Mouse (Mus musculus): ENCODE measurements around the gene Ankib1. TPM values are rescaled to one million over a fixed set of nuclear protein-coding genes. Genes with fewer than 3 reads are reported as not detected.
"Not testable (repeated sequence)": the region's sequence is repeated elsewhere in the genome, so short reads cannot be mapped to it uniquely, and the experiment has no call there.

The Ankib1 gene
- total and polyA plus RNA-seq, 3 experiments: 12.6 to 44.5 (median 42.2) TPM

GRCm38 (mm10) chr5:3801672-3802432, 873 bp downstream of the Ankib1 start:
- ATAC-seq (ENCODE audit: extremely low read depth, insufficient number of reproducible peaks, low FRiP score, poor library complexity, severe bottlenecking): no peak
- TF ChIP-seq POLR2AphosphoS5 (IDR thresholded peaks at IDR 0.05; ENCODE audit: insufficient replicate concordance, low read depth, low read length) (no peak), GATA2 (IDR thresholded peaks at IDR 0.05; ENCODE audit: borderline replicate concordance, low read depth, low read length) (no peak), TAL1 (conservative IDR thresholded peaks at IDR 0.05; ENCODE audit: low read depth, low read length) (no peak), GATA1 (IDR thresholded peaks at IDR 0.05; ENCODE audit: borderline replicate concordance, low read length) (no peak), CTCF (IDR thresholded peaks at IDR 0.05; ENCODE audit: low read depth, low read length) (no peak)
- peaks cover 23% of the 10 kb centered on the region for H3K4me1 ChIP-seq (ENCODE audit: insufficient read depth, low read depth, low read length)
- peaks cover 8% of the 10 kb centered on the region for H3K36me3 ChIP-seq (replicated peaks)
- H3K4me3 ChIP-seq (ENCODE audit: low read depth, low read length): peak overlapping the region; percentile 97
- H3K27me3 ChIP-seq (ENCODE audit: insufficient read depth, low read length): no peaks in the 10 kb centered on the region
- DNase-seq (ENCODE audit: low spot score): peak; percentile 4
- no peaks in the 10 kb centered on the region for H3K9me3 ChIP-seq (replicated peaks)

- no peaks in the 10 kb centered on the region for H3K27me3 ChIP-seq (ENCODE audit: insufficient read depth, low read length)
- no peak for TF ChIP-seq CTCF (IDR thresholded peaks at IDR 0.05; ENCODE audit: low read depth, low read length)
- no peak for TF ChIP-seq POLR2AphosphoS5 (IDR thresholded peaks at IDR 0.05; ENCODE audit: insufficient replicate concordance, low read depth, low read length)
- TF ChIP-seq GATA2 (IDR thresholded peaks at IDR 0.05; ENCODE audit: borderline replicate concordance, low read depth, low read length): no peak
- no peak for TF ChIP-seq GATA1 (IDR thresholded peaks at IDR 0.05; ENCODE audit: borderline replicate concordance, low read length)
- no peak for TF ChIP-seq TAL1 (conservative IDR thresholded peaks at IDR 0.05; ENCODE audit: low read depth, low read length)
- peaks cover 23% of the 10 kb centered on the region for H3K4me1 ChIP-seq (ENCODE audit: insufficient read depth, low read depth, low read length)
- H3K9me3 ChIP-seq (replicated peaks): no peaks in the 10 kb centered on the region
- H3K36me3 ChIP-seq (replicated peaks): peaks cover 8% of the 10 kb centered on the region
- H3K4me3 ChIP-seq (ENCODE audit: low read depth, low read length): no peak overlapping the region
- ATAC-seq (ENCODE audit: extremely low read depth, insufficient number of reproducible peaks, low FRiP score, poor library complexity, severe bottlenecking) (no peak), DNase-seq (ENCODE audit: low spot score) (no peak)
Observed at GRCm38 (mm10) chr5:3800881-3801280, 1.8 kb downstream of the Ankib1 start.

- Histone ChIP-seq H3K4me3 (ENCODE audit: low read depth, low read length) (no peak overlapping the region), H3K4me1 (ENCODE audit: insufficient read depth, low read depth, low read length) (peaks cover 23% of the 10 kb centered on the region), H3K9me3 (replicated peaks) (no peaks in the 10 kb centered on the region), H3K36me3 (replicated peaks) (peaks cover 14% of the 10 kb centered on the region), H3K27me3 (ENCODE audit: insufficient read depth, low read length) (no peaks in the 10 kb centered on the region)
- TF ChIP-seq GATA1 (IDR thresholded peaks at IDR 0.05; ENCODE audit: borderline replicate concordance, low read length) (no peak), CTCF (IDR thresholded peaks at IDR 0.05; ENCODE audit: low read depth, low read length) (no peak), POLR2AphosphoS5 (IDR thresholded peaks at IDR 0.05; ENCODE audit: insufficient replicate concordance, low read depth, low read length) (no peak), TAL1 (conservative IDR thresholded peaks at IDR 0.05; ENCODE audit: low read depth, low read length) (no peak), GATA2 (IDR thresholded peaks at IDR 0.05; ENCODE audit: borderline replicate concordance, low read depth, low read length) (no peak)
- ATAC-seq (ENCODE audit: extremely low read depth, insufficient number of reproducible peaks, low FRiP score, poor library complexity, severe bottlenecking) (no peak), DNase-seq (ENCODE audit: low spot score) (no peak)
Observed at GRCm38 (mm10) chr5:3800041-3800440, 2.7 kb downstream of the Ankib1 start.

DNA sequence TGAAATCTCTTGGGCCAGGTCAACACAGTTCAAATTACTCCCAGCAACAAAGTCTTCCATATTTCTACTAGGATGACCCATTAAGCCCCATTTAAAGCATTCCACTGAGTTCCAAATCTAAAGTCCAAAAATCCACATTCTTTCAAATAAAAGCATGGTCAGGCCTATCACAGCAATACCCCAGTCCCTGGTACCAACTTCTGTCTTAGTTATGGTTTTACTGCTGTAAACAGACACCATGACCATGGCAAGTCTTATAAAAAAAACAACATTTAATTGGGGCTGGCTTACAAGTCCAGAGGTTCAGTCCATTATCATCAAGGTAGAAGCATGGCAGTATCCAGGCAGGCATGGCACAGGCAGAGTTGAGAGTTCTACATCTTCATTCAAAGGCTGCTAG, 4.1 kb downstream of the Ankib1 start:
- H3K27me3 ChIP-seq (ENCODE audit: insufficient read depth, low read length); H3K9me3 ChIP-seq (replicated peaks); DNase-seq (ENCODE audit: low spot score); H3K4me3 ChIP-seq (ENCODE audit: low read depth, low read length); ATAC-seq (ENCODE audit: extremely low read depth, insufficient number of reproducible peaks, low FRiP score, poor library complexity, severe bottlenecking): not testable (repeated sequence)
- Histone ChIP-seq H3K4me1 (ENCODE audit: insufficient read depth, low read depth, low read length) (peaks cover 21% of the 10 kb centered on the region), H3K36me3 (replicated peaks) (peaks cover 19% of the 10 kb centered on the region)

DNA sequence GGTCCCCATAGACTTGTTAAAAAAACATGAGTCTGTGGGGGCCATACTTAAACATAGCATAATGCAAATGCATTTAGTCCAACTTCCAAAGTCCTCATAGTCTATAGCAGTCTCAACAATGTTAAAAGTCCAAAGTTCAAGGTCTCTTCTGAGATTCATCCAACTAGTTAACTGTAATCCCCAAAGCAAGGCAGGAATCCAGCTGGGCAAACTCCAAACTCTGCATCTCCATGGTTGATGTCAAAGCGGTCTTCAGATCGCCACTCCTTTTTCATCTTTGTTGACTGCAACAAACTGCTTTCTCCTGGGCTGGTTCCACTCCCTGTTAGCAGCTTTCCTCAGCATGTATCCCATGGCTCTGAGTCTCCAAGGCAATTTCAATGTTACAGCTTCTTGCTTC, 5.6 kb downstream of the Ankib1 start:
- not testable (repeated sequence) for H3K9me3 ChIP-seq (replicated peaks)
- H3K4me1 ChIP-seq (ENCODE audit: insufficient read depth, low read depth, low read length): peaks cover 19% of the 10 kb centered on the region

GRCm38 (mm10) chr5:3791048-3791447, 11.7 kb downstream of the Ankib1 start:
- no peaks in the 10 kb centered on the region for H3K9me3 ChIP-seq (replicated peaks)
- H3K27me3 ChIP-seq (ENCODE audit: insufficient read depth, low read length): no peaks in the 10 kb centered on the region
- TF ChIP-seq POLR2AphosphoS5 (IDR thresholded peaks at IDR 0.05; ENCODE audit: insufficient replicate concordance, low read depth, low read length): no peak
- no peak for TF ChIP-seq GATA2 (IDR thresholded peaks at IDR 0.05; ENCODE audit: borderline replicate concordance, low read depth, low read length)
- peaks cover 31% of the 10 kb centered on the region for H3K36me3 ChIP-seq (replicated peaks)
- DNase-seq (ENCODE audit: low spot score) (no peak), ATAC-seq (ENCODE audit: extremely low read depth, insufficient number of reproducible peaks, low FRiP score, poor library complexity, severe bottlenecking) (no peak)
- H3K4me1 ChIP-seq (ENCODE audit: insufficient read depth, low read depth, low read length): peaks cover 8% of the 10 kb centered on the region
- H3K4me3 ChIP-seq (ENCODE audit: low read depth, low read length): no peak overlapping the region

More for the DNA sequence above, 5.6 kb downstream of the Ankib1 start:
- ATAC-seq (ENCODE audit: extremely low read depth, insufficient number of reproducible peaks, low FRiP score, poor library complexity, severe bottlenecking); H3K4me3 ChIP-seq (ENCODE audit: low read depth, low read length); DNase-seq (ENCODE audit: low spot score); H3K27me3 ChIP-seq (ENCODE audit: insufficient read depth, low read length): not testable (repeated sequence)
- H3K36me3 ChIP-seq (replicated peaks): peaks cover 25% of the 10 kb centered on the region

DNA sequence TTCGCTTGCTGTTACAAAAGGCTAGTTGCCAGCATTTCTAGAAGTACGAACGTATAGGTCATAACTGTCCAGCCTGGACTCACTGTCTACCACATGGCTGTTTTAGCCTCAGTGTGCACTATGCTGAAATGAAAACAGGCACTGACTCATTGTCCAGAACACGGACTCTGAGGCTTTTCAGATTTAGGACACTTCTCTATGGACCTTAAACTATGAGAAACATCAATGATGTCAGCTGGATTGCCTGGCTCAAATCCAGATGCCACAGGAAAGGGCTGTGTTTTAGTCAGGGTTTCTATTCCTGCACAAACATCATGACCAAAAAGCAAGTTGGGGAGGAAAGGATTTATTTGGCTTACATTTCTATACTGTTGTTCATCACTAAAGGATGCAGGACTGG, 15.2 kb downstream of the Ankib1 start:
- ATAC-seq (ENCODE audit: extremely low read depth, insufficient number of reproducible peaks, low FRiP score, poor library complexity, severe bottlenecking) (no peak), DNase-seq (ENCODE audit: low spot score) (no peak)
- no peak for TF ChIP-seq GATA1 (IDR thresholded peaks at IDR 0.05; ENCODE audit: borderline replicate concordance, low read length)
- no peak for TF ChIP-seq POLR2AphosphoS5 (IDR thresholded peaks at IDR 0.05; ENCODE audit: insufficient replicate concordance, low read depth, low read length)
- no peak for TF ChIP-seq CTCF (IDR thresholded peaks at IDR 0.05; ENCODE audit: low read depth, low read length)
- no peak for TF ChIP-seq GATA2 (IDR thresholded peaks at IDR 0.05; ENCODE audit: borderline replicate concordance, low read depth, low read length)
- TF ChIP-seq TAL1 (conservative IDR thresholded peaks at IDR 0.05; ENCODE audit: low read depth, low read length): no peak
- Histone ChIP-seq H3K27me3 (ENCODE audit: insufficient read depth, low read length) (no peaks in the 10 kb centered on the region), H3K9me3 (replicated peaks) (no peaks in the 10 kb centered on the region), H3K4me3 (ENCODE audit: low read depth, low read length) (no peak overlapping the region), H3K4me1 (ENCODE audit: insufficient read depth, low read depth, low read length) (peaks cover 22% of the 10 kb centered on the region), H3K36me3 (replicated peaks) (peaks cover 24% of the 10 kb centered on the region)
